Mouse (Mus musculus) lung, postnatal 0 days (tissue): Measurements from ENCODE around the gene Skint7. TPM values are rescaled to one million over a fixed set of nuclear protein-coding genes. Genes with fewer than 3 reads are reported as not detected.
"Not testable (repeated sequence)": the region's sequence is repeated elsewhere in the genome, so short reads cannot be mapped to it uniquely, and the experiment has no call there.

Source experiments
- ATAC-seq: fragments of 200-750 bp; cut with Nextera tagmentation; 2 replicates; pipeline ENCODE4 v1.8.0; 2017; ENCODE audit warnings: moderate library complexity
- DNase-seq: peaks from one replicate; pipeline ENCODE4 v3.0.0-alpha.2; 2016; ENCODE audit warnings: low spot score
- H3K27ac ChIP-seq: fragments of 300-500 bp; sonication (generic); 2 replicates; pipeline ENCODE4 v1.5.1; 2014; ENCODE audit warnings: antibody characterized with exemption, mild to moderate bottlenecking, low read length, mixed read lengths
- H3K27me3 ChIP-seq: fragments of 300-500 bp; sonication (generic); replicated peaks from 2 replicates; pipeline ENCODE4 v1.6.1; 2014; ENCODE audit warnings: low read length, mixed read lengths; ENCODE audit not compliant: insufficient read depth
- H3K36me3 ChIP-seq: fragments of 300-500 bp; sonication (generic); 2 replicates; pipeline ENCODE4 v1.6.1; 2014; ENCODE audit warnings: low read length, mixed read lengths; ENCODE audit not compliant: insufficient read depth
- H3K4me1 ChIP-seq: fragments of 300-500 bp; sonication (generic); 2 replicates; pipeline ENCODE4 v1.6.1; 2014; ENCODE audit warnings: antibody characterized with exemption, low read depth, low read length, mixed read lengths; ENCODE audit not compliant: insufficient read depth
- H3K4me2 ChIP-seq: fragments of 300-500 bp; sonication (generic); replicated peaks from 2 replicates; pipeline ENCODE4 v1.6.1; 2014; ENCODE audit warnings: low read depth, mild to moderate bottlenecking, low read length, moderate library complexity, mixed read lengths
- H3K4me3 ChIP-seq: fragments of 300-500 bp; sonication (generic); 2 replicates; pipeline ENCODE4 v1.5.1; 2014; ENCODE audit warnings: low read depth, low read length
- H3K9ac ChIP-seq: fragments of 300-500 bp; sonication (generic); replicated peaks from 2 replicates; pipeline ENCODE4 v1.6.1; 2014; ENCODE audit warnings: low read depth, mild to moderate bottlenecking
- H3K9me3 ChIP-seq: fragments of 300-500 bp; sonication (generic); 2 replicates; pipeline ENCODE4 v1.6.1; 2016; ENCODE audit warnings: low read length, mixed read lengths
- CTCF ChIP-seq: IDR thresholded peaks from 2 replicates; pipeline ENCODE4 v1.5.1; 2016; ENCODE audit warnings: antibody characterized with exemption, mild to moderate bottlenecking
- EP300 ChIP-seq: IDR thresholded peaks from 2 replicates; pipeline ENCODE4 v1.6.1; 2016; ENCODE audit warnings: antibody characterized with exemption, mild to moderate bottlenecking, control low read depth
- WGBS: fragments of 180-500 bp; shearing (Covaris S2); extraction: QIAGEN DNeasy Blood & Tissue Kit; methylation state at CpG from one replicate; pipeline ENCODE4 v1.1.7; 2014; 5-methylcytosine and 5-hydroxymethylcytosine counted together
- polyA plus RNA-seq: library from polyadenylated mRNA; unstranded; fragments of >200 nt; fragmentation: Nextera tagmentation; extraction: Ambion mirVana; gene quantifications from 2 replicates; pipeline ENCODE4 v1.2.1, GENCODE M21; 2015

The Skint7 gene
- polyA plus RNA-seq = not detected in 2 replicates

- Histone ChIP-seq H3K9ac (no peak within 1 kb of the TSS), H3K4me3 (no peak within 1 kb of the TSS), H3K9me3 (no peaks in the 10 kb centered on the region), H3K4me2 (no peak within 1 kb of the TSS), H3K27ac (no peak within 1 kb of the TSS), H3K4me1 (no peaks in the 10 kb centered on the region), H3K27me3 (no peaks in the 10 kb centered on the region), H3K36me3 (no peaks in the 10 kb centered on the region)
- 95% methylated on average over 1 of the region's 1 CpGs for WGBS
- DNase-seq (no peak), ATAC-seq (no peak)
- no peak for TF ChIP-seq CTCF
- no peak for TF ChIP-seq EP300
Measured at GRCm38 (mm10) chr4:111972623-111973022, at the start of gene Skint7. TSS of gene Skint7 (plus strand) at chr4:111972923.

GRCm38 (mm10) chr4:111961309-111961708, 11.4 kb upstream of the Skint7 start:
- Histone ChIP-seq H3K4me1 (no peaks in the 10 kb centered on the region), H3K4me3 (no peak overlapping the region), H3K27me3 (no peaks in the 10 kb centered on the region), H3K36me3 (no peaks in the 10 kb centered on the region), H3K9me3 (no peaks in the 10 kb centered on the region), H3K4me2 (no peak overlapping the region), H3K9ac (no peak overlapping the region), H3K27ac (no peak overlapping the region)
- WGBS = 24% methylated on average over 1 of the region's 1 CpGs
- ATAC-seq (no peak), DNase-seq (no peak)
- TF ChIP-seq EP300 = no peak
- no peak for TF ChIP-seq CTCF

- H3K36me3 ChIP-seq, DNase-seq, H3K4me2 ChIP-seq, H3K27ac ChIP-seq, ATAC-seq, H3K9me3 ChIP-seq, H3K9ac ChIP-seq, H3K4me1 ChIP-seq, H3K4me3 ChIP-seq, H3K27me3 ChIP-seq: not testable (repeated sequence)
- WGBS = 47% methylated on average over 1 of the region's 1 CpGs
Measured at GRCm38 (mm10) chr4:111963241-111963640, 9.5 kb upstream of the Skint7 start.

- Histone ChIP-seq H3K36me3 (no peaks in the 10 kb centered on the region), H3K4me1 (no peaks in the 10 kb centered on the region), H3K4me3 (no peak overlapping the region), H3K9me3 (no peaks in the 10 kb centered on the region), H3K27ac (no peak overlapping the region), H3K4me2 (no peak overlapping the region), H3K9ac (no peak overlapping the region), H3K27me3 (no peaks in the 10 kb centered on the region)
- TF ChIP-seq CTCF (no peak), EP300 (no peak)
- DNase-seq (no peak), ATAC-seq (no peak)
- WGBS = 67% methylated on average over 3 of the region's 3 CpGs
Measured at GRCm38 (mm10) chr4:111963669-111964068, 9.1 kb upstream of the Skint7 start.

GRCm38 (mm10) chr4:112005969-112006368, 33.2 kb downstream of the Skint7 start, which contains the start of gene Skint1:
TSS of gene Skint1 (plus strand) at chr4:112006269.
- H3K9ac ChIP-seq = no peak within 1 kb of the TSS
- no peak for DNase-seq
- TF ChIP-seq EP300 = no peak
- no peak for TF ChIP-seq CTCF

More at GRCm38 (mm10) chr4:112005969-112006368, 33.2 kb downstream of the Skint7 start, which contains the start of gene Skint1:
- H3K9me3 ChIP-seq = no peaks in the 10 kb centered on the region
- no peak within 1 kb of the TSS for H3K4me3 ChIP-seq
- no peak within 1 kb of the TSS for H3K27ac ChIP-seq
- H3K4me1 ChIP-seq = no peaks in the 10 kb centered on the region
- no peak within 1 kb of the TSS for H3K4me2 ChIP-seq
- H3K27me3 ChIP-seq = no peaks in the 10 kb centered on the region
- H3K36me3 ChIP-seq = no peaks in the 10 kb centered on the region
- ATAC-seq = no peak

Other genes with a start within 250 kb of the Skint7 start
- 0.10 and 0.20 TPM in 2 replicates for gene Slc5a9, start 70.0 kb upstream of the Skint7 start, polyA plus RNA-seq
- not detected in 2 replicates for gene Skint8, start 53.5 kb upstream of the Skint7 start, polyA plus RNA-seq
- gene Skint1, start 33.3 kb downstream of the Skint7 start, polyA plus RNA-seq = not detected in 2 replicates
- gene Skint4, start 99.1 kb downstream of the Skint7 start, polyA plus RNA-seq = not detected in 2 replicates